Mouse (Mus musculus) adrenal gland, postnatal 10 days (tissue): ENCODE data around the gene Sfi1. TPM values are rescaled to one million over a fixed set of nuclear protein-coding genes. Genes with fewer than 3 reads are reported as not detected.
"Not testable (repeated sequence)": the region's sequence is repeated elsewhere in the genome, so short reads cannot be mapped to it uniquely, and the experiment has no call there.

Source experiments
- DNase-seq: peaks from one replicate; pipeline ENCODE4 v3.0.0; 2021; ENCODE audit warnings: mixed read lengths
- total RNA-seq, 2 experiments: library from RNA; stranded (reverse); gene quantifications; 2 replicates each; pipeline ENCODE4 v1.2.3; 2021

Gene Sfi1
- total RNA-seq, 2 experiments from 2014 or later, result 30.0 to 62.1 TPM

GRCm38 (mm10) chr11:3103619-3104164, 89.6 kb downstream of the Sfi1 start:
- no peak for DNase-seq

- not testable (repeated sequence) for DNase-seq
Observed at GRCm38 (mm10) chr11:3102626-3103025, 90.6 kb downstream of the Sfi1 start.

GRCm38 (mm10) chr11:3101875-3102494, 91.3 kb downstream of the Sfi1 start:
- DNase-seq, result no peak

DNA sequence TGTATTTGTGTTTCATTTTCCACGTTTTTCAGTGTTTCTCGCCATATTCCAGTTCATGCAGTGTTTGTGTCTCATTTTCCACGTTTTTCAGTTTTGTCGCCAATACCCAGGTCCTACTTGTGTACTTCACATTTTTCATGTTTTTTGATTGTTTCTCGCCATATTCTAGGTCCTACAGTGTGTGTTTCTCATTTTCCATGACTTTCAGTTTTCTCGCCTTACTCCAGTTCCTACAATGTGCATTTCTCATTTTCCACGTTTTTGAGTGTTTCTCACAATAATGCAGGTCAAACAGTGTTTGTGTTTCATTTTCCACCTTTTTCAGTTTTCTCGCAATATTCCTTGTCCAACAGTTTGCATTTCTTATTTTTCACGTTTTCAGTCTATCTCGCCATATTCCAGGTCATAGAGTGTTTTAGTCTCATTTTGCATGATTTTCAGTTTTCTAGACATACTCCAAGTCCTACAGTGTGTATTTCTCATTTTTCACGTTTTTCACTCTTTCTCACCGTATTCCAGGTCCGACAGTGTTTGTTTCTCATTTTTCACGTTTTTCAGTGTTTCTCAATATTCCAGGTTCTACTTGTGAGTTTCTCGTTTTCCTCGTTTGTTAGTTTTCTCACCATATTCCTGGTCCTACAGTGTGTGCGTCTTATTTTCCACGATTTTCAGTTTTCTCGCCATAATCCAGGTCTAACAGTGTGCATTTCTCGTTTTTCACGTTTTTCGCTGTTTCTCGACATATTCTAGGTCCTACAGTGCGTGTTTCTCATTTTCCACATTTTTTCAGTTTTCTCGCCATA, 92.0 kb downstream of the Sfi1 start:
- no peak for DNase-seq

DNA sequence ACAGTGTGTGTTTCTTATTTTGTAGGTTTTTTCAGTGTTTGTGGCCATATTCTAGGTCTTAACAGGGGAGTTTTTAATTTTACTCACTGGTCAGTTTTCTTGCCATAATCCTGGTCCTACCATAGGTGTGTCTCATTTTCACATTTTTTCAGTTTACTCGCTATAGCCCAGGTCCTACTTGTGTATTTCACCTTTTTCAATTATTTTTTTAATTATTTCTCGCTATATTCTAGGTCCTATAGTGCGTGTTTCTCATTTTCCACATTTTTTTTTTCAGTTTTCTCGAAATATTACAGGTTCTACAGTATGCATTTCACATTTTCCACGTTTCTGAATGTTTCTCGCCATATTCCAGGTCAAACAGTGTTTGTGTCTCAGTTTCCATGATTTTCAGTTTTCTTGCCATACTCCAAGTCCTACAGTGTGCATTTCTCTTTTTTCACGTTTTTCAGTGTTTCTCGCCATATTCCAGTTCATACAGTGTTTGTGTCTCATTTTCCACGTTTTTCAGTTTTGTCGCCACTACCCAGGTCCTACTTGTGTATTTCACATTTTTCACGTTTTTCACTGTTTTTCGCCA, 93.1 kb downstream of the Sfi1 start:
- not testable (repeated sequence) for DNase-seq

Other genes with a start within 250 kb of the Sfi1 start
- 10 to 100 TPM; 56.2 to 57.8 TPM for gene Eif4enif1, start 8.9 kb upstream of the Sfi1 start, total RNA-seq
- gene Drg1, start 73.0 kb upstream of the Sfi1 start, total RNA-seq, result 10 to 100 TPM; 84.3 to 91.6 TPM
- gene Patz1, start 95.4 kb upstream of the Sfi1 start, total RNA-seq, result 10 to 100 TPM; 31.2 to 38.5 TPM
- 10 to 100 TPM; 13.3 to 17.8 TPM for gene Pik3ip1, start 136.9 kb upstream of the Sfi1 start, total RNA-seq
- 10 to 100 TPM; 23.8 to 33.2 TPM for gene Limk2, start 215.7 kb upstream of the Sfi1 start, total RNA-seq